Mouse (Mus musculus) heart, postnatal 14 days (tissue): Measurements from ENCODE around the gene Suclg1. TPM values are rescaled to one million over a fixed set of nuclear protein-coding genes. Genes with fewer than 3 reads are reported as not detected.

ENCODE experiments used
- DNase-seq, 2 experiments: peaks; one replicate each; pipeline ENCODE4 v3.0.0; 2021 to 2022
- intact Hi-C: fragments of 180-260 bp; cut with DNase I; formaldehyde crosslinking; loops from one replicate; pipeline ENCODE4 v1.15.1; 2025
- total RNA-seq, 2 experiments: library from RNA; stranded (reverse); gene quantifications; 2 replicates each; pipeline ENCODE4 v1.2.3; 2021

Suclg1 gene
- total RNA-seq, 2 experiments from 2014 or later, result 525 to 538 TPM

DNA sequence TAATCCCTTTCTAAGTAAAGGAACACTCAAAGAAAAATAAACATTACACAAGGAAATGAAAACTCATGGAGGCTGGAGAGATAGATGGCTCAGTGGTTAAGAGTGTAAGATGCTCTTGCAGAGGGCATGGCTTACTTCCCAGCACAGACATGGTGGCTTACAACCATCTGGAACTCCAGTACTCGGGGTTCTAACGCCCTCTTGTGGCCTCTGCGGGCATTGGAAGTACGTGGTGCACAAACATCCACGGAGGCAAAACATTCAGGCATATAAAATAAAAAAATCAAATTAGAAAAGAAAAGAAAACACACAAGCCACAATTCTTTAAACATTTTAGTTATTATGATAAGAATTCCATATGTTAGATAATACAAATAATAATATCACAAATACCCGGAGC is 63.2 kb downstream of the Suclg1 start:
- intact Hi-C loops, result no loop called here

DNA sequence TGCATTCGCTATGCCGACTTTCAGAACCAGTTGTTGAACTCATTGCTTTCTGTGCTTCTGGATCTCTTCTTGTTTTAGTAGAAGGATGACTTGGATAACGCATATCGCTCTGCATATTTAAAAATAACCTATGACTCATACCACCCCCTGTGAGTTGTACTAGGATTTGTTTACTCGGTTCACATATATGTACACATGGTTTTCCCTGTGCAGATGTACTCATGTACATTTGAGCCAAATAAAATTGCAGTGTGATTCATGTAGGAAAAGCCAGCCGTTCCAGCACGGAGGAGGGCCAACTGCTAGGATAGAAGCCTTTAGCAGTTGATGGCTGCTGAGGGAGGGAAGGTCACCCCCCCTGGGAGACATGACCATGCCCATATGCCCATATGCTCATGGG is 63.6 kb downstream of the Suclg1 start:
- intact Hi-C loops, result no loop called here
- no peak for DNase-seq

More for the DNA sequence above, 63.2 kb downstream of the Suclg1 start:
- no peak for DNase-seq

DNA sequence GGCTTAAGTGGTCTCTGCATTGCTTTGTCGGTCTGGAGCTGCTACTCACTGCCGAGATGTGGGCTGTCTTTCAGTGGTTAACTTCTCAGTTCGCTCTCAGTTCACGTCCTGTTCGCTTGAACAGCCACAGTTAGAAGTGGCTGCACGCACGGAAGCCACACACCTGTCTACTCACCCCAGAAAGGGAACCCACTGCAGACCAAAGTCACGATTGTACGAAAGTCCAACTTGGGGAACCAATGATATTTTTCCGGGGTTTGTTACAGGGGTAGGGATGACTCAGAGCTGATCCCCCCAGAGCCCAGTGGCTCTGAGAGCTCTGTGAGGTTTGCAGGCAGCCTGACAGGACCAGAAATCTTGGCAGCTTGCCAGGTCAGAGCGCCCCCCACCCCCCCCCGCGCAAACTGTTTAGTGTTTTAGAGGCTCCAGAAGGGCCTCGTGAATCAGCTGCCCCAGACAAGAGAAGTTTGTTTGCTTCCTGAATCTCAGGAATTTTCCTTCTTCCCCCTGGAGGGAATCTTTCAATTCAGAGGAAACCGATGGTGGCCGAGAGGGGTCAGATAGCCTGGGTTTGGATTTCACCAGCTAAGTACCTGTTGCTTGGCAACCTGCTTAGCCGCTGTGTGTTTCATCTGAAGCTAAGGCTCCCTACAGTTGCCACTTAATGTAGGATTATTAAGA is 66.9 kb downstream of the Suclg1 start:
- peak; percentile 27 to 59 for DNase-seq
- intact Hi-C loops, result no loop called here

DNA sequence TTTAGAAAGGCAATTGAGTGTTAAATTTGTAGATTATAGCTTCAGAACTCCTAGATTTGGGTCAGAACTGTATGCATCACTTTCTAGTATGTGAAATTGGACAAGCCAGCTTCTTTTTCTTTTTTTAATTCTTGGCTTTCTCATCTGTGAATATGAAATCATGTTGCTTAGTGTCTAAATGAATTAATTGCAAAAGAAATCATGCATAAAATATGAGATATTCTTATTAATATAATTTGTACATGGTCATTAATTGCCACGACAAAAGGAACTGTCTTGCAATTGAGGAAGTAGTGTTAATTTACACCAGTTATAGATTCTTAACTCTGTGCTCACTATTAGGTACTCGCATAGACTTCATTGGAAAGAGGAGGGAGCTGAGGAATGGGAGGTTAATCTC is 74.1 kb downstream of the Suclg1 start:
- intact Hi-C loops, result no loop called here
- DNase-seq, result no peak

Other genes with a start within 250 kb of the Suclg1 start
- under 1 TPM; 0.22 to 0.45 TPM for gene Dnah6, start 26.7 kb upstream of the Suclg1 start, total RNA-seq
- not detected for gene 4931417E11Rik, start 221.3 kb downstream of the Suclg1 start, total RNA-seq